Mouse (Mus musculus) cerebellum, postnatal 4 days (tissue): ENCODE data around the gene Gm266.

Experiments
- DNase-seq, 2 experiments: peaks; one replicate each; pipeline ENCODE4 v3.0.0; 2022; ENCODE audit warnings: low spot score in 2 of 2, mixed read lengths in 1 of 2

Gm266 gene

DNA sequence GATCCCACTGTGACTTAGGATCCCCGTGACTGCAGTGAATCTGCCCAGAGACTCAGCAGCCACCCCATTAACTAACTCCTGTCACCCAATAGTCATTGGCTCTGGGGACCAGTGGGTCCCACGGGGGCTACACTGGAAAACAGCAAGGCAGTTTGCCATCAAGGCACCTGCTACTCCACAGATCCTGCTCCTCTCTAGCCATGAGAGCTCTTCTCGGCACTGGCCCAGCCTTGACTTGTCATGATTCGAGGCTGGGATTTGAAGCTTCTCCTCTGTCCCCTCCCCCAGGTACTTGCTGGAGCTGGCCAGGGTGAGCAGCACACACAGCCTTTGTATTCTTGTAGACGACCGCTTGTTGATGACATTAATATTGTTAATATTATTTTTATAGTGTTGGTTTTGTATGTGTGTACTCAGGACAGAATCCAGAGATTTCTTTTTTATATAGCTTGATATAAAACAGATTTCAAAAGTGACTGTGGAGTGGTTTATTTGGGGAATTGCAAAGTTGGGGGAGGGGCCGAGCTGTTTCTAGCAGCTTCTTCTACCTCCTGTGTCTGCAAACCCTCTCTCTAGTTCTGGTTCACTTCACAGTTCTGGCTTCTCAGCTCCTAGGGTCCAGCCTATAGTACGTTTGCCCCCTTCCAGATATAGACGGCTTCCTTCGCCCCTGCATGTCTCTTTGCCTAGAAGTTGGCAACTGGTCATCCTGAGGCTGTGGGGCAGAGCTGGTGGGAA, 30.9 kb downstream of the Gm266 start:
- DNase-seq: no peak

DNA sequence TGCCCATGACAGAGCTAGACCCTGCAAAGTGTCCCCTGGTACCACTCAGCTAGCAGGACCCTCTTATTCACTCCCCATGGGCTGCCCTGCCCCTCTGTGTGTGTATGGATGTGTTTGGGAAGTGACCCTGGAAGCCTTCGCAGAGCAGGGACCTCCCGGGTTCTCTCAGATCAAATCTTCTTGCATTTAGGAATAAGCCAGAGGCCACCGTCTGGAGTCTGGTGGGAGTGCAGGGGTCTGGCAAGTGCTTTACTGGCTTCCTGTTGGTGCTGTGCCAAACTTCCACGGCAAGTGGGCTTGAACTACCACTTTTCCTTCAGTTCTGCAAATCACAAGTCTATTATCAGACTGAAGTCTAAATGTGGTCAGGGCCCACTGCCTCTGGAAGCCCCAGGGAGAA, 31.6 kb downstream of the Gm266 start:
- DNase-seq: peak in 1 of 2 experiments; percentile 37

- DNase-seq: no peak
Measured at GRCm38 (mm10) chr12:111451561-111451960, 34.1 kb downstream of the Gm266 start.

DNA sequence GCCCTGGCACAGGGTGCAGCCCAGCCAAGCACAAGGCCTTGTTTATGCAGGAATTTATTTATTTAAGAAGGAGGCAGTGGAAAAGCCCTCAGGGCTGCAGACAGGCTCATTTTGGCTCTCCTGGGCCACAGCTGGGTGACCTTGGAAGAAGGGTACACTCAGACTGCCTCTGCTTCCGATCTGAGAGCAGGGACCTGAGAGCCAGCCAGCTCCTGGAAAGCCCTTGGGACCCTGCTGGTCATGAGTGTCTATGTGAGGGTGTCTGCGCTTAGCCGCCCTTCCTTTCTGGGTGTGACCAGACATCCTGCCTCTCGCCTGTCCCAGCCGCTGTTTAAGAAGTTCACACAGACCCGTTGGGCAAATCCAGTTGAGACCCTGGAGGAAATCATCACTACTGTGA, 35.3 kb downstream of the Gm266 start:
- DNase-seq: no peak

DNA sequence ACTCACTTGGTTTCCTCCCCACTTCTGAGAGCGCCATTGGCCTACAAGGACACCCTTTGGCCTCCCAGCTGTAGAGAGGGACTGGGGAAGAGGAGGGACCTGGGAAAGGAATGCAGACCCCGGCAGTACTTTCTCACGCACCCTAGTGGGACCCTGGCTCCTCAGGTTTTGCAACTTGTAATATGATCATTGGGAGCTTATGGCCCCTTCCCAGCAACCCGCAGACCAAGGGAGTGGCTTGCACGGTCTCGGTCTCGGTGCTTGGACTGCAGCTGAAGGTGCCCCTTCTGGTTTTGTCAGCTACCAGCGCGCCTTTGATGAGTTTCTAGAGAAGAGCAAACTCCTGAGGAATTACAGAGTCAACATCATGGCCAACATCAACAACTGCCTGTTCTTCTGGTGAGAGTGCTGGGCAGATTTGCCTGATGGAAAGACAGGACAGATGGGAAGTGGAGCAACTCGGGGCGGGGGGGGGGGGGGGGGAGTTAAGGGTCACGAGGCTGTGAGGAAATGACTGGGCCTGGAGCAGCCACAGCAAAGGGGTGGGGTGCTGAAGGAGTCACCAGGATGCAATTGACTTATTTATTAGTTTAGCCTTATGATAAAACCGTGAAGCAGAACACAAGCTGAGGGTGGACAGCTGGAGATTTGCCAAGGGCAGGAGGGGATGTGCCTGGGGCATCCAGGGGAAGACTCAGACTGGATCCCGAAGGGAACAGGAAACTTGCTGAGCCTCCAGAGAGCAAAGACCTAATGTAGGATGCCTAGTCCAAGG, 36.5 kb downstream of the Gm266 start:
- no peak for DNase-seq

DNA sequence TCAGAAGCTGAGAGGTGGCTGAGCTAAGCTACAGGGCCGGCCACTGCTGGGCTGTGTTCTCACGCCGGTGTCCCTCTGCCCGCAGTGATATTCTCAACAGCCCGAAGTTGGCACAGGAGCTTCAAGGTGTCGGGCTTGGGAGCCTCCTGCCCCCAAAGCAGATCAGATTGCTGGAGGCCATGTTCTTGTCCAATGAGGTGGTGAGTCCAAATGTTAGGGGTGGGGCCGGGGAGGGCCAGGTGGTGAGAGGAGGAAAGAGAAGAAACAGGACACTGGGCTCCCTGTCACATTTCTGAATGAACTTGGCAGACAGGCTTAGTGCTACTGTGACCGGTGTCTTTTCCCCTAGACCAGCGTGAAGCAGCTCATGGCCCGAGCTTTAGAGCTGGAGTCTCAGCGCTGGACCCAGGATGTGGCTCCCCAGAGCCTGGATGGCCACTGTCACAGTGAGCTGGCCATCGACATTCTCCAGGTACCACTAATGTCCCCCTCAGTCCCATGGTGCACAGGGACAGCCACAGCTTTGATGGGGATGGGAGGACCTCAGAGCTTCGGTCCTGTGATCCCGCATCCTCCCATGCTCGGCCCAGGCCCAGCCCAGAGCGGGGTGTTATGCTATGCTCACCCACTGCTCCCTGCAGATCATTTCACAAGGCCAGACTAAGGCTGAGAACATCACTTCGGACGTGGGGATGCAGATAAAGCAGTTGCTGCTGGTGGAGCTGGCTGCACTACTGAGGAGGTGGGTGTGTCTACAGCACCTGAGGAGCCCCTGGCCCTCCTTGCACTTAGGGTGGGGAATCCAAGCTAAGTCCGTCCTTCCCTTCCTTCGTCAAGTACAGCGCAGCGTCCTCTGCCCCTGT, 37.5 kb downstream of the Gm266 start:
- no peak for DNase-seq

DNA sequence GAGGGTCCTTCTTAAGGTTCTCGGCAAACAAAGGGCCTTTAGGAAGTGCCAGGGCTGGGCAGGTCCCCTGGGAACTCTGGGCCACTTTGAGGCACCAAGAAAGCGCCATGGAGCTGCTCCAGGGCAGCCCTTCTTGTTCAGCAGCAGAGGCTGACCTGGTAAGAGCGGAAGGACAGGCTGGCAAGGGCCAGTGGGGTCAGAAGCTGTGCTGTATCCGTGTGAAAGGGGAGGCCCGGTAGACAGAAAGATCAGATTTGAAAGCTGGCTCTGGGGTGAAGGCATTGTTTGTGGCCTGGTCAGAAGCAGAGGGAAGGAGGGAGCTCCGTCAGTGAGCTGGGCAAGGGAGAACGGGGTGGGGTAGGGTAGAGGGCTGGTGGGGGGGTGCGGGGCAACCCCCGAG, 38.3 kb downstream of the Gm266 start:
- DNase-seq: no peak

GRCm38 (mm10) chr12:111446745-111447144, 38.9 kb downstream of the Gm266 start:
- DNase-seq: no peak

GRCm38 (mm10) chr12:111445890-111446613, 39.6 kb downstream of the Gm266 start:
- no peak for DNase-seq

DNA sequence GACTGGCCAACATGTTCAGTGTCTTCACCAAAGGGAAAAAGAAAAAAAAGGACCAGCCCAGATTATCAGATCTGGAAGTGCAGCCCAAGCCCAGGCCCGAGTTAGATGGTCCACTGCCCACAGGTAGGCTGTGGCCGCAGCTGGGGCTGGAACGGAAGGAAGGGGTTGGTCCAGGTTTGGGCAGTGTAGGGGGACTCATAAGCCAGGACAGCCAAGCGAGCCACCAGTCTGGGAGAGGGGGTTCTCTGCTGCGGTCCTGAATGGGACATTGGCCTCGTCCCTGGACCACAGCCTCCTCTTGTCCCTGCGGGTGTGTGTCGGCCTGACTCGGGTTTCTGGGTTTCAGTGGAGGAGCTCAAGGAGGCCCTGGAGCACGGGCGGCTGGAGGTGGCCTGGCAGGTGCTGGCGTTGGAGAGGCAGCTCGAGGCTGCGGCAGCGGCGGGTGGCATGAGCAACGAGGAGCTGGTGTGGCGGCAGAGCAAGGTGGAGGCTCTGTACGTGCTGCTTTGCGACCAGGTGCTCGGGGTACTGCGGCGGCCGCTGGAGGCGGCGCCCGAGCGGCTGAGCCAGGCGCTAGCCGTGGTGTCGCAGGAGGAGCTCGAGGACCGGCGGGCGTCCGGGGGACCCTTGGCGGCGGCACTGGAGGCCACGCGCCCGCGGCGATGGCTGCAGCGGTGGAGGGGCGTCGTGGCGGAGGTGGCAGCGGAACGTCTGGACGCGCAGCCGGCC, 40.3 kb downstream of the Gm266 start:
- DNase-seq: no peak

- DNase-seq: no peak
Measured at GRCm38 (mm10) chr12:111443921-111444831, 41.4 kb downstream of the Gm266 start.

DNA sequence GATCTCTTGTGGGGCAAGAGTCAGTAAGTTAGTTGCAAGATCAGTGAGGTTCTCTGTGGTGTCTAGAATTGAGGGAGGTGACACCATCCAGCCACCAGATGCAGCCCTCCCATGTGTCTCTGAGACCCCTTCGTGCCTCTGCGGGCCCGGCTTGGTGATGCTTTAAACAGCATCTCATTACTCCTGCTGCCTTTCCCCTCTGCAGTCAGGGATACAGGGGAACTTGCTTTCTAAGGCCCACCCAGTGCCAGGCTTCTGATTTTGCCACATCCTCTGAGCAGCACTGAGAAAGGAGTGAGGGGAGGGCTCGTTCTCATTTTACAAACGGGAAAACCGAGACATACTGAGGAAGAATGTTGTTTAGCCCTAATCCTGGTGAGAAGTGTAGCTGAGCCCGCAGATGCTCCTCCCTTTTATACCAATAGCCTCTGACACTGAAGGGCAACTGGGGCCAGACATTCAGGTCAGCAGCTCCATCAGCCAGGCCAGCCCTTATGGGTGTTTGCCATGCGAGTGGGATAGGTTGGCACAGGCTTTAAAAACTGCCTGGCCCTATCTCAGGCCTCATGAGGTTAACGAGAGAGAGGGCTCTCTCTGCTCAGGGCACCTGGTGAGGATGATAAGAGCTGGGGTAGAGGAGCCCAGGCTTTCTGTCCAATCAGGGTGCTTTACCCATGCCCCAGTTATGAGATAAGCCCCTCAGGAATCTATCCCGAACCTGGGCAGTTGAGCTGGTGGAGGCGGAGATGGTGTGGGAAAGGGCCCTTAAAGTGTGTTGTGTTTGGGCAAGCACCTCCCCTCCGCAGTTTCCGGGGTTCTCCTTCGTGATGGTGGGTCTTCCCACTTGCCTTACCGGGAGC, 42.4 kb downstream of the Gm266 start:
- no peak for DNase-seq

DNA sequence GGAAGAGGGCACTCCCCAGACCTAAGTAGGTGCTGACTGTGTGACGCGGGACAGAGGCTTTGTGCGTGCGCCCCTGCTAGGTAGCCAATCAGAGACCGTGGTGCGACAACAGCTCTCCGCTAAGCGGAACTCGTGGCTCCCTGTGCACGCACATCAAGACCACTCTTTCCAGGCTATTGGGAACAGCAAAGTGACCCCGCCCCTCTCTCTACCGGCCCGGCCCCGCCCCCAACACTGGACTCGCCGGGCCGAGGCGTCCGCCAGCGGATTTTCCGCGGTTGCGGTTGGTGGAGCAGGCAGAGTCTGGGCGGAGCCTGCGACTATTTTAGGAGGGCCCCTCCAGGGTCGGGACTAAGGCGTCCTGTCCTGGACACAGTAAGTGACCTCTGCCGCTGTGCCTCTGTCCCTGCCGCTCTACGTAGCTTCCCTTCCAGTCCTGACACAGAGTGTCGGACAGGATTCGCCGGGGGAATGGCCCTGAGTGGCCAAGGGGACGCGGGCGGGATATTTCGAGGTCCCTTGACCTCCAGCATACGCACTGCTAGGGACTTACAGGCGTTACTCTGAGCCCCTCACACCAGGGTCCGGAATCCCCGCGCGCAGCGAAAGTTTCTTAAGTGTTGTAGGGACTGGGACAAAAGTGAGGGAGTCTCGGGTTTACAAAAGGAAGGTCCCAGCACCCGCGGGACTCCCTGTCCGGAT, 43.2 kb downstream of the Gm266 start, which contains the start of gene Tnfaip2:
Gene Tnfaip2 (plus strand): TSS at position 161 of the 702 bp plus-strand sequence.
- no peak for DNase-seq

GRCm38 (mm10) chr12:111441523-111441922, 44.1 kb downstream of the Gm266 start:
- DNase-seq: no peak

DNA sequence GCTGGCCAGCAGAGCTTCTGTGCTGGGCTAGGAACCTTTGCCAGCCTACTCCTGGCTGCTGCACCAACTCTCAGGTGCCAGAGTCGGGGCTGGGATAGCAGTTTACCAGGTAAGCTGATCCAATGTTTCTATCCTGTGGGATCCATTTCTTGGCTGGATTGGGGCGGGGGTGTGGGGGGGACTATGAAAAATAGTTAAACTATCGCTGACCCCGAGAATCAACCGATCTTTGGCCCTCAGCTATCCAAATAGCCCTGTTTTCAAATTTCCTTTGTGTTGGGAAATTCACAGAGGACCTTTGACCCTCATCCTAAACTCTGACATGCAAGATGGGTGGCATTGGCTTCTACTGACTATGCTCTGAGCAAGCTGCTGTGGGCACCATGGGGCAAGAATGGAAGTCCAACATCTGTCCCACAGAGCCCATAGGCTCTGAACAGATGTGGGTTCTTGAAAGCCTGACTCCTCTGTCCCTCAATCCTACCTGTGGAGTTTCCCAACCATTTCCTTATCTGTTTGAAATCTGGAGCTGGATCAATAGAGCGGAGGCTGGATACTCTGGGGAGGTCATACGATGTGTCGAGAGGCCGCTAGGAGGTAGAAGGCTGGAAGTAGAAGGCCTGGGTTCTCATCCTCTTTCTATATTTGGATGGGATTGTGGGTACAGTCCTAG, 44.8 kb downstream of the Gm266 start:
- DNase-seq: no peak

DNA sequence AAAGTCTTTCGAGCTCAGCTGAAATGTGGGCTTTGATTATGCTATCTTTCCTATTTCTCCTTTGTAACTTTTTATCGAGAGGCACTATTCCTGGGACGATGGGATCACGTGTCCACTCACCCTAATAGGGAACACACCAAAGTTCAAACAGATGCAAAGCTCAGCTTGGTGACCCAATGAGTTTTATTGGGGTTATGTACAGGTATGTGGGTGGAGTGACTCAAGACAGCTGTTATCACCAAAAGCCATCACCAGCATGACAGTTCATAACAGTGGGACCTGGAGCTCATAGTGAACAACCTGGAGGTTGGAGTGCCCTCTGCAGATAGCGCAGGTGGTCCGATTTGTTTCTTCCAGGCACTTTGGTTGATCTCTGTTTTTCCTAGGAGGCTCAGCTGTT, 46.8 kb downstream of the Gm266 start:
- no peak for DNase-seq

GRCm38 (mm10) chr12:111437222-111437900, 48.3 kb downstream of the Gm266 start:
- no peak for DNase-seq
